Mouse (Mus musculus): ENCODE measurements around the gene Rnps1.

GRCm38 (mm10) chr17:24391149-24391548 lies 23.2 kb upstream of the Rnps1 start:
- TF ChIP-seq HCFC1 (IDR thresholded peaks at IDR 0.05; ENCODE audit: borderline replicate concordance, insufficient read depth, low read length), result no peak
- no peak for TF ChIP-seq MAFK (IDR thresholded peaks at IDR 0.05; ENCODE audit: insufficient read depth, low read depth, low read length)
- no peak for TF ChIP-seq CHD2 (IDR thresholded peaks at IDR 0.05; ENCODE audit: low read depth, low read length)
- no peak for TF ChIP-seq ZNF384 (IDR thresholded peaks at IDR 0.05; ENCODE audit: low read depth, low read length)
